Mouse (Mus musculus): ENCODE data around the gene Tdrd12.

Gene Tdrd12

DNA sequence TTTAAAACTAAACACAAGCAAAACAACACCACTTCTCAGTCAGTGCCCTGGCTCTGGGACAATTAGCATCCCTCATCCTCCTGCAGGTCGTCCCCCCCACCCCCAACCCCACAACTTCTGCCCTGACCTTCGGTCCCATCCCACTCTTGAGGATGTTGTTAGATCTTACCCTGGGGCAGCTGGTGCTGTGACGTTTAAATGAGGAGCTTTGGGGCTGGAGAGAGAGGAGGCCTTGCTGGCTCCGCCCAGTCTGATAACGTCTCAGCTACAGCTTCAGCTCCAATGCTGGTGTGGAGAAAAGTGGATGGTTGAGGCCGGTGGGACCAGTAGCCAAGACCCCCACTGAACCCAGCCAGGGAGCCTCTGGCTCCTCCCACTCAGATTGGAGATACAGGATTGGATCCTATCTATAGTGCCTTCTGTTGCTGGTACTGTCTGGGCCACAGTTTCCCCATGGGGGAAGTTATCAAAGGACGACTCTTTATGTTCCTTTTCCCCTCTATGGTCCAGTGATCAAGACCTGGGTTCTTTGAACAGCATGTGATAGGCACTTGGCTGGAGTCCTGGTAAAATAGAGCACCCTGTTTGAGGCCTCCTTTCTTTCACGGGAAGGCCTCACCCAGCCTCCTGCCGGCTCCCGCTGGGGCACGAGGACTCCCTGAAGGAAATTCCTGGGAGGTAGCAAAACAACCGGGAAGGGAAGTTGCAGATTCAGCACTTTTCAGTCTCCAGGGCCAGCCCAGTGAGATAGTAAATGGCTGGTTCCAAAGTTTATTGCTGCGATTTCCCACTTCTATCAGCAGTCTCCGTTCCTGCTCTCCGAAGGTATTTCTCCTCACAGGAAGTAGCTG lies 89.3 kb downstream of the Tdrd12 start, which contains the start of gene Slc7a9:
Slc7a9 (plus strand) TSS at position 801 of the 851 bp plus-strand sequence.
- DNase-seq: peak; percentile 84

DNA sequence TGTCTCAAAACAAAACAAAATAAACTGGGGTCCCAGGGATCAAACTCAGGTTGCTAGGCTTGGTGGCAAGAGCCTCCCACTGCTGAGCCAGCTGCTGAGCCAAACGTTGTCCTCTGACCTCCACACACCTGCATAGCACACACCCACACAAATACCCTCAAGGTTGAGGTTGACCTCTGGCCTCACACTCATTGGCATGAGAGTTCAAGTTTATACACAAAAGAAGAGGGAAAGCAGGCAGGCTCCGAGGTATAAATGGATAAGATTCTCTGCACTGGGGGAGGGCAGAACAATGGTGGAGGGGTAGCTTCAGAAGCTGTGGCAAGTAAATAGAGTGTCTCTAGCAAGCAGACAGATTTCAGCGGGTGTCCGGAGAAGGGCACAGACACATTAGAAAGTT lies 90.0 kb downstream of the Tdrd12 start:
- peak; percentile 65 for DNase-seq

GRCm38 (mm10) chr7:35435266-35435665 lies 102.3 kb downstream of the Tdrd12 start:
- DNase-seq: no peak

GRCm38 (mm10) chr7:35428146-35428545 lies 109.4 kb downstream of the Tdrd12 start:
- DNase-seq: no peak

GRCm38 (mm10) chr7:35423071-35423470 lies 114.5 kb downstream of the Tdrd12 start:
- DNase-seq: no peak

Measured in kidney, postnatal 14 days (tissue).